Mouse (Mus musculus) monocyte, adult 59 days (primary cell): ENCODE results near the gene Itpk1. TPM values are rescaled to one million over a fixed set of nuclear protein-coding genes. Genes with fewer than 3 reads are reported as not detected.

Experiments
- total RNA-seq, 2 experiments: library from RNA; stranded (reverse); gene quantifications; one replicate each; pipeline ENCODE4 v1.2.4; 2023

Itpk1 gene
- total RNA-seq = 10 to 100 TPM; 47.3 to 49.7 TPM

GRCm38 (mm10) chr12:102704457-102705198 lies at the start of gene Itpk1:
Gene Itpk1 (minus strand): TSS chr12:102704930.

GRCm38 (mm10) chr12:102743589-102744574 lies 39.2 kb upstream of the Itpk1 start, which contains the start of the genes Moap1 and Tmem251:
Gene Moap1 (minus strand): TSS chr12:102743661.
Gene Tmem251 (plus strand): TSS chr12:102743762.

DNA sequence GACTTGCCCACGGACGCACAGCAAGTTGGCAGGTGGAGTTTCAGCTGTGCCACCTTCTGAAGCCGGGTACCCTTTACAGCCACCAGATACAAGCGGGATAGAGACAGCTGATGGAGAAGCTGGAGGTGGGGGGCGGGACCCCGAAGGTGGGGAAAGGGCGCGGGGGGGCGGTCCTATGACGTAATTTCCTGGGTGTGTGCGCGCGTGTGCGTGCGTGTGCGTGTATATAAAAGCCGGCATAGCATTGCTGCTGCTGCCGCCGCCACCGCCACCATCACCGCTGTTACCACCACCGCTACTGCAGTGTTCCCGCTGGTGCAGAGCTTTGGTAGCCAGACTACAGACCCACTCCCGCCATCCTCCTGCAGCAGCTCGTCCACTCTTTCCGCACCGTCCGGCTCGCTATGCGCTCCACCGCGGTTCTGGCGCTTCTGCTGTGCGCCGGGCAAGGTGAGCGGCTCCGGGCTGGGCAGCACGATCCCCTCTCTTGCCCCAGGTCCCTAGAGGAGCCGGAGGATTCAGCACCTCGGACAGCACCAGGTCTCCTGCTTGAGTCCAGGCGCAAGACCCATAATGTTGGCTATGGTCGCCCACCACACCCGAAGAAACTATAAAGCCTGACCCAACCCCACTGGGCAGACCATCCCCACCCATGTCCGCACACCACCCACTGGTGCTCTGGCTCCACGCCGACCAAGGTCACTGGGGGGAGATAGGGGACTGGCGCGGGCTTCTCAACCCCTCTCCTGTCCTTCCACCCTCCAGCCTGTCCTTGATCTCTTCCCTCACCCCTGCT lies 149.8 kb downstream of the Itpk1 start, which contains the start of gene Chga:
Gene Chga, plus strand, starts transcription at position 249 of the 796 bp plus-strand sequence.

Other genes starting within 250 kb of the Itpk1 start
- gene Golga5, start 235.8 kb downstream of the Itpk1 start, total RNA-seq = 10 to 100 TPM; 35.7 to 38.0 TPM
- not detected for gene Chga, start 150.0 kb downstream of the Itpk1 start, total RNA-seq
- 1 to 10 TPM; 5.2 to 9.2 TPM for gene Moap1, start 38.7 kb upstream of the Itpk1 start, total RNA-seq
- gene Tmem251, start 38.8 kb upstream of the Itpk1 start, total RNA-seq = 10 to 100 TPM; 13.8 to 15.6 TPM
- not detected for gene Gm28051, start 52.8 kb upstream of the Itpk1 start, total RNA-seq
- 10 to 100 TPM; 17.3 to 29.4 TPM for gene Gon7, start 52.9 kb upstream of the Itpk1 start, total RNA-seq
- gene Ubr7, start 53.0 kb upstream of the Itpk1 start, total RNA-seq = 10 to 100 TPM; 12.2 to 13.2 TPM
- gene Gm20604, start 53.7 kb upstream of the Itpk1 start, total RNA-seq = 1 to 10 TPM; 2.8 to 4.7 TPM
- 10 to 100 TPM; 40.3 to 43.1 TPM for gene Btbd7, start 173.5 kb upstream of the Itpk1 start, total RNA-seq
- not detected for gene Cox8c, start 194.4 kb upstream of the Itpk1 start, total RNA-seq
- gene Unc79, start 243.9 kb upstream of the Itpk1 start, total RNA-seq = not detected